Mouse (Mus musculus) bone marrow, adult 2 months (tissue): ENCODE data around the gene Vwa8.

Source experiments
- CTCF ChIP-seq: fragments of 200-500 bp; IDR thresholded peaks from 2 replicates; pipeline ENCODE4 v1.5.1; 2011; ENCODE audit warnings: low read length, control low read depth; ENCODE audit not compliant: control insufficient read depth, insufficient read depth
- POLR2A ChIP-seq: fragments of 200-500 bp; IDR thresholded peaks from 2 replicates; pipeline ENCODE4 v1.6.1; 2011; ENCODE audit warnings: low read depth, mild to moderate bottlenecking, control low read depth, low read length, borderline replicate concordance; ENCODE audit not compliant: control insufficient read depth

- TF ChIP-seq CTCF: no peak
- TF ChIP-seq POLR2A: no peak
Observed at GRCm38 (mm10) chr14:78908205-78908863, 59.5 kb downstream of the Vwa8 start.
